Comparison of ENCODE assay signal across 8 mouse cellular contexts in genomic region chr6:120822307-120822928, GRCm38 (mm10). TPM values are rescaled to one million over a fixed set of nuclear protein-coding genes. Genes with fewer than 3 reads are reported as not detected.
DNase-seq lines count a peak whose midpoint lies in the region; ATAC-seq and TF ChIP-seq lines count a peak whose summit lies in the region.

TSS of gene Atp6v1e1 (minus strand) at chr6:120822793.

- peak; percentile 98 for DNase-seq in 416B (ENCODE audit: low read depth)
- DNase-seq in heart, adult 9 months (ENCODE audit: low spot score in 2 of 2), result peak; percentile 92
- DNase-seq in monocyte, adult 2 months (ENCODE audit: low read depth in 1 of 2, low spot score in 2 of 2), result peak; percentile 86 to 88
- DNase-seq in spleen, postnatal 36 days (ENCODE audit: low spot score in 2 of 2), result peak; percentile 94 to 96

- H3K27ac ChIP-seq in bone marrow, adult 2 months (ENCODE audit: control insufficient read depth, insufficient read depth, low read depth, low read length, poor library complexity), result peak within 1 kb of the TSS; percentile 97
- H3K27ac ChIP-seq in embryonic facial prominence, embryonic 15.5 days (replicated peaks), result peak within 1 kb of the TSS; percentile 94
- H3K27ac ChIP-seq in kidney, embryonic 14.5 days (ENCODE audit: low read depth, low read length), result peak within 1 kb of the TSS; percentile 90
- peak within 1 kb of the TSS; percentile 94 for H3K27ac ChIP-seq in limb, embryonic 15.5 days

- ATAC-seq in embryonic facial prominence, embryonic 15.5 days (ENCODE audit: insufficient number of reproducible peaks, low FRiP score, low TSS enrichment, low read depth), result peak; percentile 93
- peak; percentile 96 for ATAC-seq in kidney, embryonic 14.5 days (ENCODE audit: low FRiP score, low TSS enrichment)
- ATAC-seq in limb, embryonic 15.5 days (ENCODE audit: insufficient number of reproducible peaks, low FRiP score, low TSS enrichment, low read depth), result peak; percentile 93

- WGBS in bone marrow, adult 2 months, result under 1% methylated on average over 41 of the region's 41 CpGs
- under 1% methylated on average over 41 of the region's 41 CpGs for WGBS in embryonic facial prominence, embryonic 15.5 days
- 0% methylated on average over 41 of the region's 41 CpGs for WGBS in kidney, embryonic 14.5 days
- under 1% methylated on average over 41 of the region's 41 CpGs for WGBS in limb, embryonic 15.5 days

- TF ChIP-seq POLR2A in bone marrow, adult 2 months (IDR thresholded peaks at IDR 0.05; ENCODE audit: borderline replicate concordance, control insufficient read depth, low read depth, low read length), result peak; percentile 85; the same call in 1 of the 2 replicates

- TF ChIP-seq CTCF in bone marrow, adult 2 months (IDR thresholded peaks at IDR 0.05; ENCODE audit: control insufficient read depth, insufficient read depth, low read length), result no peak

- H3K4me2 ChIP-seq in embryonic facial prominence, embryonic 15.5 days (replicated peaks), result peak within 1 kb of the TSS; percentile 62
- H3K4me2 ChIP-seq in kidney, embryonic 14.5 days (replicated peaks; ENCODE audit: low read depth, low read length), result peak within 1 kb of the TSS; percentile 68
- H3K4me2 ChIP-seq in limb, embryonic 15.5 days, result peak within 1 kb of the TSS; percentile 51

- H3K9me3 ChIP-seq in embryonic facial prominence, embryonic 15.5 days (replicated peaks), result no peaks in the 10 kb centered on the region
- H3K9me3 ChIP-seq in kidney, embryonic 14.5 days (ENCODE audit: control insufficient read depth, low read length), result peaks cover 2% of the 10 kb centered on the region; the same call in 1 of the 2 replicates
- no peaks in the 10 kb centered on the region for H3K9me3 ChIP-seq in limb, embryonic 15.5 days

- peak within 1 kb of the TSS; percentile 99 for H3K4me3 ChIP-seq in bone marrow, adult 2 months (replicated peaks; ENCODE audit: control insufficient read depth, low read depth, low read length)
- peak within 1 kb of the TSS; percentile 95 for H3K4me3 ChIP-seq in embryonic facial prominence, embryonic 15.5 days (replicated peaks)
- peak within 1 kb of the TSS; percentile 96 for H3K4me3 ChIP-seq in kidney, embryonic 14.5 days (ENCODE audit: low read length)
- peak within 1 kb of the TSS; percentile 94 for H3K4me3 ChIP-seq in limb, embryonic 15.5 days

- H3K27me3 ChIP-seq in embryonic facial prominence, embryonic 15.5 days, result no peaks in the 10 kb centered on the region
- H3K27me3 ChIP-seq in kidney, embryonic 14.5 days (ENCODE audit: control insufficient read depth, insufficient read depth, low read length), result no peaks in the 10 kb centered on the region
- no peaks in the 10 kb centered on the region for H3K27me3 ChIP-seq in limb, embryonic 15.5 days

- peaks cover 1% of the 10 kb centered on the region; the same call in 1 of the 2 replicates for H3K4me1 ChIP-seq in bone marrow, adult 2 months (ENCODE audit: control insufficient read depth, insufficient read depth, low read length)
- peaks cover 14% of the 10 kb centered on the region for H3K4me1 ChIP-seq in embryonic facial prominence, embryonic 15.5 days
- peaks cover 8% of the 10 kb centered on the region for H3K4me1 ChIP-seq in kidney, embryonic 14.5 days (ENCODE audit: control insufficient read depth, insufficient read depth, low read length)
- H3K4me1 ChIP-seq in limb, embryonic 15.5 days, result peaks cover 10% of the 10 kb centered on the region; the same call in 1 of the 2 replicates

- peak within 1 kb of the TSS; percentile 92 for H3K9ac ChIP-seq in embryonic facial prominence, embryonic 15.5 days
- peak within 1 kb of the TSS; percentile 80 for H3K9ac ChIP-seq in kidney, embryonic 14.5 days (ENCODE audit: low read depth, low read length)
- peak within 1 kb of the TSS; percentile 85 for H3K9ac ChIP-seq in limb, embryonic 15.5 days

- H3K36me3 ChIP-seq in embryonic facial prominence, embryonic 15.5 days, result peaks cover 18% of the 10 kb centered on the region
- H3K36me3 ChIP-seq in kidney, embryonic 14.5 days (ENCODE audit: control insufficient read depth, insufficient read depth, low read length), result peaks cover 15% of the 10 kb centered on the region
- peaks cover 19% of the 10 kb centered on the region for H3K36me3 ChIP-seq in limb, embryonic 15.5 days

RNA-seq across cellular contexts. Expression of gene Atp6v1e1, which starts in this region (rescaled TPM):
- 134 TPM in 2 replicates for polyA plus RNA-seq in bone marrow, adult 2 months (2011; ENCODE audit: insufficient read depth, insufficient read length, low replicate concordance, missing spikeins)
- polyA plus RNA-seq in embryonic facial prominence, embryonic 15.5 days (2015; fragmentation: Nextera tagmentation; extraction: Ambion mirVana), result 138 and 143 TPM in 2 replicates
- 121 and 139 TPM in 2 replicates for polyA plus RNA-seq in kidney, embryonic 14.5 days (2014; fragmentation: Nextera tagmentation; extraction: Ambion mirVana)
- polyA plus RNA-seq in limb, embryonic 15.5 days (2015; fragmentation: Nextera tagmentation; extraction: Ambion mirVana), result 123 and 138 TPM in 2 replicates

Comparison
In these comparisons a context has a peak if more than half of its experiments do, and no peak if none do; other contexts are left out.
1. Peak in every context shown above with its lines: DNase-seq, ATAC-seq, H3K4me3 ChIP-seq and H3K27ac ChIP-seq.